Mouse (Mus musculus) embryonic fibroblast, embryonic 13.5 days (primary cell): ENCODE results near the gene Epb42.

Experiments
- CTCF ChIP-seq: IDR thresholded peaks from 2 replicates; pipeline ENCODE4 v1.5.1; 2011; ENCODE audit warnings: mild to moderate bottlenecking, control low read depth, low read length, moderate library complexity, borderline replicate concordance; ENCODE audit not compliant: insufficient read depth
- POLR2A ChIP-seq: IDR thresholded peaks from 2 replicates; pipeline ENCODE4 v1.6.1; 2011; ENCODE audit warnings: low read depth, mild to moderate bottlenecking, control low read depth, low read length, moderate library complexity

DNA sequence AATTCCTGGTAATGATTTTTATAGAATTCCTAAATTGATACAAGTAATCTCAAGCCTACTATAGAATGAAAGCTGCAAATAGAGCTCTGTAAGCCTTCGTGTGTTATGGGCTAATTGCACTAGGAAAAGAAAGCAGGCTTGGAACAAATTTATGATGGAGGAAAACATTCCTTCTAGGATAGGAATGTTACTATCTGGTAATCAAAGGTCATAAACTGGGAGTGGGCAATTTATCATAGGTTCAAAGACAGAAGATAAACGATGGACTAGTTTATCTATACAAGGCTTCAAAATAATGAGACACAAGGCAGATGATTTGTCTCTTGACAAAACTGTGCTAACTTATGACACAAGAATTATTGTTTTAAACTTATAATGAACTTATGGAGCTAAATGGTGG, 24.4 kb upstream of the Epb42 start:
- TF ChIP-seq POLR2A (no peak), CTCF (no peak)
